Mouse (Mus musculus): ENCODE results near the gene Haus3. TPM values are rescaled to one million over a fixed set of nuclear protein-coding genes. Genes with fewer than 3 reads are reported as not detected.

The Haus3 gene
- total and polyA plus RNA-seq, 2 experiments: 0.27 to 3.9 TPM

- no peak overlapping the region for H3K27ac ChIP-seq (replicated peaks; ENCODE audit: insufficient read depth, low read depth, low read length)
- H3K4me3 ChIP-seq (ENCODE audit: insufficient read depth, low read depth, low read length): no peak overlapping the region
- H3K9ac ChIP-seq (ENCODE audit: low read depth, low read length): no peak overlapping the region
- no peaks in the 10 kb centered on the region for H3K36me3 ChIP-seq (ENCODE audit: control insufficient read depth, insufficient read depth, low read length)
- TF ChIP-seq POLR2A (IDR thresholded peaks at IDR 0.05; ENCODE audit: extremely low read depth, insufficient read depth, low read length): no peak
- peak; percentile 97 for TF ChIP-seq CTCF (IDR thresholded peaks at IDR 0.05; ENCODE audit: low read depth, low read length)
- no peaks in the 10 kb centered on the region for H3K27me3 ChIP-seq (ENCODE audit: control insufficient read depth, insufficient read depth, low read length)
- WGBS: 0% methylated on average over 1 of the region's 1 CpGs
- H3K79me2 ChIP-seq (ENCODE audit: control insufficient read depth, insufficient read depth, low read length): no peaks in the 10 kb centered on the region
- peak; percentile 68 for DNase-seq (ENCODE audit: extremely low read depth, low read depth, low spot score)
- no peaks in the 10 kb centered on the region for H3K4me1 ChIP-seq (ENCODE audit: control insufficient read depth, insufficient read depth, low read length)
Observed at GRCm38 (mm10) chr5:34210279-34210678, 41.0 kb upstream of the Haus3 start.

GRCm38 (mm10) chr5:34207503-34207902 is 38.2 kb upstream of the Haus3 start:
- 52% methylated on average over 3 of the region's 3 CpGs for WGBS
- TF ChIP-seq POLR2A (IDR thresholded peaks at IDR 0.05; ENCODE audit: extremely low read depth, insufficient read depth, low read length): no peak
- no peak for TF ChIP-seq CTCF (IDR thresholded peaks at IDR 0.05; ENCODE audit: low read depth, low read length)
- Histone ChIP-seq H3K27me3 (ENCODE audit: control insufficient read depth, insufficient read depth, low read length) (no peaks in the 10 kb centered on the region), H3K79me2 (ENCODE audit: control insufficient read depth, insufficient read depth, low read length) (no peaks in the 10 kb centered on the region), H3K27ac (replicated peaks; ENCODE audit: insufficient read depth, low read depth, low read length) (no peak overlapping the region), H3K4me3 (ENCODE audit: insufficient read depth, low read depth, low read length) (no peak overlapping the region), H3K36me3 (ENCODE audit: control insufficient read depth, insufficient read depth, low read length) (no peaks in the 10 kb centered on the region), H3K9ac (ENCODE audit: low read depth, low read length) (no peak overlapping the region), H3K4me1 (ENCODE audit: control insufficient read depth, insufficient read depth, low read length) (no peaks in the 10 kb centered on the region)
- no peak for DNase-seq (ENCODE audit: extremely low read depth, low read depth, low spot score)

- no peaks in the 10 kb centered on the region for H3K36me3 ChIP-seq (ENCODE audit: control insufficient read depth, insufficient read depth, low read length)
- H3K4me3 ChIP-seq (ENCODE audit: insufficient read depth, low read depth, low read length): no peak overlapping the region
- no peak for DNase-seq (ENCODE audit: extremely low read depth, low read depth, low spot score)
- no peaks in the 10 kb centered on the region for H3K79me2 ChIP-seq (ENCODE audit: control insufficient read depth, insufficient read depth, low read length)
- H3K27me3 ChIP-seq (ENCODE audit: control insufficient read depth, insufficient read depth, low read length): no peaks in the 10 kb centered on the region
- 64% methylated on average over 2 of the region's 2 CpGs for WGBS
- no peak overlapping the region for H3K27ac ChIP-seq (replicated peaks; ENCODE audit: insufficient read depth, low read depth, low read length)
- no peaks in the 10 kb centered on the region; the same call in 1 of the 2 replicates for H3K4me1 ChIP-seq (ENCODE audit: control insufficient read depth, insufficient read depth, low read length)
- TF ChIP-seq POLR2A (IDR thresholded peaks at IDR 0.05; ENCODE audit: extremely low read depth, insufficient read depth, low read length) (no peak), CTCF (IDR thresholded peaks at IDR 0.05; ENCODE audit: low read depth, low read length) (no peak)
- H3K9ac ChIP-seq (ENCODE audit: low read depth, low read length): no peak overlapping the region
Observed at GRCm38 (mm10) chr5:34205788-34206187, 36.5 kb upstream of the Haus3 start.

DNA sequence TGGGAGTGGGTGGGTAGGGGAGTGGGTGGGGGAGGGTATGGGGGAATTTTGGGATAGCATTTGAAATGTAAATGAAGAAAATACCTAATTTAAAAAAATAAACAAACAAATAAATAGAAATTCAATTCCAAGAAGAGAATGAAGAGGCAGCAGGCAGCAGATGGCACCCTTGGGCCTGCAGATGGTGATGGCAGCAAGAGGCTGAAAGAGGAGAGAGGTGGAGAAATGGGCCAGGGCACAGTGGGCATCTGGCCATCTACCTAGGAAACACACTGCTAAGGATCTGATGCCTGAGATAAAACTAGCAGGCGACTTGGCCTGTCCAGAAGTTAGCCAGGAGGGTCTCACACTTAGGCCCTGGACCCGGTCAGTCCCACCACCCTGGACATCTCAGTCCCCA is 35.6 kb upstream of the Haus3 start:
- WGBS: 91% methylated on average over 2 of the region's 2 CpGs
- Histone ChIP-seq H3K36me3 (ENCODE audit: control insufficient read depth, insufficient read depth, low read length) (no peaks in the 10 kb centered on the region), H3K27me3 (ENCODE audit: control insufficient read depth, insufficient read depth, low read length) (no peaks in the 10 kb centered on the region), H3K4me1 (ENCODE audit: control insufficient read depth, insufficient read depth, low read length) (no peaks in the 10 kb centered on the region; the same call in 1 of the 2 replicates), H3K27ac (replicated peaks; ENCODE audit: insufficient read depth, low read depth, low read length) (no peak overlapping the region), H3K4me3 (ENCODE audit: insufficient read depth, low read depth, low read length) (no peak overlapping the region), H3K9ac (ENCODE audit: low read depth, low read length) (no peak overlapping the region), H3K79me2 (ENCODE audit: control insufficient read depth, insufficient read depth, low read length) (no peaks in the 10 kb centered on the region)
- no peak for TF ChIP-seq CTCF (IDR thresholded peaks at IDR 0.05; ENCODE audit: low read depth, low read length)
- no peak for TF ChIP-seq POLR2A (IDR thresholded peaks at IDR 0.05; ENCODE audit: extremely low read depth, insufficient read depth, low read length)
- DNase-seq (ENCODE audit: extremely low read depth, low read depth, low spot score): no peak

DNA sequence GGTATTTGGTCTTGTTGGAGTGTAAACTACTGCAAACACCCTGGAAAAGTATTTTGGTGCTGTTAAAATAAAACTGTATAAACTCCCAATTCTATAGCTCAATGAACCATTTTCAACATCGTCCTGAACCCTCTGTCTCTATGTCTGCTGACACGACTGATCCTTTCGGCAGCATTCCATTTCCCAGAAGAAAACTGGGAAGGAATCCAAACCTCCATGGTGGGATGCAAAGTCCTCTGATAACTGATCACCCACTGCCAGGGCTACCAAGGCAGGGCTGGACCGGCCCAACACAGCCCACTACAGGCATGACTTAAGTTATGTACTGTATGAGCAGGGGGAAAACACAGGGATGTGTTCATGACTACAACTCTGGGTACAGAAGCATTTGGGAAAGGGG is 32.7 kb upstream of the Haus3 start:
- WGBS: 44% methylated on average over 4 of the region's 4 CpGs
- Histone ChIP-seq H3K9ac (ENCODE audit: low read depth, low read length) (no peak overlapping the region), H3K79me2 (ENCODE audit: control insufficient read depth, insufficient read depth, low read length) (no peaks in the 10 kb centered on the region), H3K36me3 (ENCODE audit: control insufficient read depth, insufficient read depth, low read length) (no peaks in the 10 kb centered on the region), H3K27ac (replicated peaks; ENCODE audit: insufficient read depth, low read depth, low read length) (no peak overlapping the region), H3K4me3 (ENCODE audit: insufficient read depth, low read depth, low read length) (no peak overlapping the region), H3K27me3 (ENCODE audit: control insufficient read depth, insufficient read depth, low read length) (no peaks in the 10 kb centered on the region), H3K4me1 (ENCODE audit: control insufficient read depth, insufficient read depth, low read length) (no peaks in the 10 kb centered on the region; the same call in 1 of the 2 replicates)
- no peak for DNase-seq (ENCODE audit: extremely low read depth, low read depth, low spot score)
- no peak for TF ChIP-seq POLR2A (IDR thresholded peaks at IDR 0.05; ENCODE audit: extremely low read depth, insufficient read depth, low read length)
- no peak for TF ChIP-seq CTCF (IDR thresholded peaks at IDR 0.05; ENCODE audit: low read depth, low read length)

- Histone ChIP-seq H3K27ac (replicated peaks; ENCODE audit: insufficient read depth, low read depth, low read length) (no peak overlapping the region), H3K9ac (ENCODE audit: low read depth, low read length) (no peak overlapping the region), H3K27me3 (ENCODE audit: control insufficient read depth, insufficient read depth, low read length) (no peaks in the 10 kb centered on the region), H3K4me1 (ENCODE audit: control insufficient read depth, insufficient read depth, low read length) (no peaks in the 10 kb centered on the region; the same call in 1 of the 2 replicates), H3K79me2 (ENCODE audit: control insufficient read depth, insufficient read depth, low read length) (no peaks in the 10 kb centered on the region), H3K4me3 (ENCODE audit: insufficient read depth, low read depth, low read length) (no peak overlapping the region), H3K36me3 (ENCODE audit: control insufficient read depth, insufficient read depth, low read length) (no peaks in the 10 kb centered on the region)
- TF ChIP-seq POLR2A (IDR thresholded peaks at IDR 0.05; ENCODE audit: extremely low read depth, insufficient read depth, low read length): no peak
- no peak for TF ChIP-seq CTCF (IDR thresholded peaks at IDR 0.05; ENCODE audit: low read depth, low read length)
- DNase-seq (ENCODE audit: extremely low read depth, low read depth, low spot score): no peak
- WGBS: 65% methylated on average over 2 of the region's 2 CpGs
Observed at GRCm38 (mm10) chr5:34201396-34201795, 32.1 kb upstream of the Haus3 start.
